Mouse (Mus musculus) brain, adult 2 months (tissue): Measurements from ENCODE around the gene Fignl1.
A peak's percentile ranks its signal among the peaks of the same experiment; 100 is the strongest.

Experiments
- DNase-seq: peaks from one replicate; pipeline ENCODE4 v3.0.0; 2011; ENCODE audit warnings: low read depth, low spot score

The Fignl1 gene

DNA sequence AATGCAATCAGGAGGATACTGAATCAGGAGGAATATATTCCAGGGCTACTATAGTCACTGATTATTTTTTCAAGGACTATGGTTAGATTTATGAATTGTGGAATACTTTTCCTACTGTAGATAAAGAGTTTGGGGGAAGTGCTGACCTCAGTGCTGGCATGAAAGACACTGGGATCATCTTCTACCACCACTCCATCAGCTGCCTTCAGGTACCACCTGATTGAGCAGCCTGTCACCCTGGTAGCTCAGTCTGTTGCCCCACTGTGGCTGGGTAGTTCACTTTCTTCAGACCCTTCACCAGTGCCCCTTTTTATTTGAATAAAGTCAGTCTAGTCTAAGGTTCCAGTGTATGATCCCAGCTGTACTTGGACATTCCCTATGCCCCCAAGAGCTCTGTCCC is 42.0 kb downstream of the Fignl1 start:
- DNase-seq, result no peak

- DNase-seq, result peak; percentile 14
Observed at GRCm38 (mm10) chr11:11766105-11766504, 42.7 kb downstream of the Fignl1 start.

DNA sequence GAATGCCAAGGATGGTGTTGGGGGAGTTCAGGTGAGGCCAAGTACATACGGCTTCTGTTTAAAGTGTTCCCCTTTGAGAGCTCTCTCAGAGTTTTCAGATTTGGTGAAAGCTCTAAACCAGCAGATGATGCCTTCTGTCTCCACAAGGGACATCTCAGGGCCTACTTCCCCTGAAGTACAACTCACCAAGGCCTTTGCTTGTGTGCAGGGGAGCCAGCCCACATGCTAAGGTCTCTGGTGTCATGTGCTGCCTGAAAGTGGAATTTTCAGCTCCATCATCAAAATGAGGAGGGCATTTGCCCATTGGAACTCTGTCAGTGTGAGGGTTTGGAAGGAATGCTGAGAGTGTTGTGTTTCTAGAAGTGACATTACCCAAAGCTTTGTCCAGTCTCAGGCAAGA is 43.3 kb downstream of the Fignl1 start:
- no peak for DNase-seq

DNA sequence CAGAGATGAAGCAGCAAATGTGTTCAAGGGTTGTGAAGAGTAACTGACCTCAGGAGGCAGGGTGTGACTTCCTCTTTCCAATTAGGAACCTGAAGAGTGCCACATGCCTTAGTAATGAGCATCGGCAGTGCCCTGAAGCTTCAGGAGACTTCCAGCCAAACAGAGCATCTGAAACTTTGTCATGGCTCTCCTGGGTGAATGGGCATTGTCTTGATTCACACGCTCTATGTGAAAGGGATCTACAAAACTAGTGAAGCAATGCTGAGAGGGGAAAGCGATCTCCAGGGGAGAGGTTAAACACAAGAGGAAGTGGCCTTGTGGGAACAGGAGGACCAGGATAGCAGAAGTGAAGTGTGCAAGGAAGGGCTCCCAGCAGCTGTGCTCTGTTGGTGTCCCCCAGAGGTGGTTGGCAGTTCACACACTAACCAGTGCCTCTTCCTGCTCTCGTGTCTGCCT is 45.5 kb downstream of the Fignl1 start:
- no peak for DNase-seq

DNA sequence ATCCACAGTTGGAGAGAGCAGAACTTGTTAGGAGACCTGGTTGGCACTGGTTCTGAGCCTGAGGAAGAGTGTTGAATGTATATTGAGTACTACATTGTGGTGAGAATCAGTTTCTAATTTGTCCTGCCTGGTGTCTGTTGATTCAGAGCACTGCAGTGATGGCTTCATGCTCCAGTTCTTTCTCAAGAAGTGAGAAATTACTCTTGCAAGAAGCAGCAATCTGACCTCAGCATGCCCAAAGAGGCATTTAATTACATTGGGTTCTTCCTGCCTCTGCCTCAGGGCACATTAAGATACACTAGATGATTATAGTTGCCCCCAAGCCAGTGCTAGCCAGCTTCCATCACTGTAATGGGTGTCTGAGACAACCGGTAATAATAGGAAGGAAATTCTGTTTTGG is 49.9 kb downstream of the Fignl1 start:
- no peak for DNase-seq

DNA sequence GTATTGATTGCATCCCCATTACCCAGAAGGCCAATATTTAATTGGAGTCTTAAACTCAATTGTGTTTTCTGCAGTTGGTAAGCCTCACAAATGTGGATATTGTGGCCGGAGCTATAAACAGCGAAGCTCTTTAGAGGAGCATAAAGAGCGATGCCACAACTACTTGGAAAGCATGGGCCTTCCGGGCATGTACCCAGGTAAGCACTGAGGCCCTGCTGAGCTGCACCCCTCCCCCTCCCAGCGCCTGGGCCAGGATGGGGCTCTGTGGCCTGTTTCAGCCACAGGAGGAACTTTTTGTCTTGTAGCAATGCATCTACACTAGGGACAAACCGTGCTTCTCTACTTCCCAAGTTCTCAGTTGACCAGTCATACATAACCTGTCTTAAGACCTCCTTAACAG is 50.6 kb downstream of the Fignl1 start:
- no peak for DNase-seq

DNA sequence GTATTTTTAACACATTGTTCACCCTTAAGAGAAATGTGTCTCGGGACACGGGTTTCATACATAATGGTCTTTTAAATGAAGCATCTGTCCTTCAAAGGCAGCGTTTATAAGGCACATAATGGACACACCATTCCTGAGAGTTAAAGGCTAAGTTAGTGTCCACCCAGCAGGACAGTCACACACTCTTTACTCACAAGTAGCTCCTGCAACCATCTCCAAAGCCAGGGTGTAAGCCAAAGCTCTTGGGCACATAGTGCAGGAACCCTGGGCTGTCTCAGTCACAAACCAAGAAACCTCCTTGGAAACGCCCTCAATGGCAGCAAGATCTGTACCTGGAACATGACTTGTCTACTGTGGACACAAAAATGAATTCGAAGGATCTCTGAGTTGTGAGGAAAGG is 55.9 kb downstream of the Fignl1 start:
- no peak for DNase-seq

DNA sequence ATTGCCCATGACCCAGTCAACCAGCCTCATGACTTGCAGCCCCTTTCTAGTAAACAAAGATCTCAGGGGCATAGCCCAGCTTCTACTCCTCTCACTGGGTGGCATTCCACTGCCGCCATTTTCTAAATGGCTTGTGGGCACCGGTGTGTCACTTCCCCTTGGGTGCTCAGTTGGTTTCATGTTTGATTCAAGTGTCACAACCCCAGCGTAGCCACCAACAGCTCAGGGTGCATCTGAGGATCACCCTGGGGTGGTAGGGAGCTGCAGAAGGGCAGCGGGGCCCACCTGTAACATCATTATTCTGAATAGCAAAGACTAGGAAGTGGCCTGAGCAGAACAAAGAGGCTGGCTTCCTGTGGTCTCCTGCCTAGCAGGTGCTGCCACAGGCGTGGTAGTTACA is 57.7 kb downstream of the Fignl1 start:
- no peak for DNase-seq

DNA sequence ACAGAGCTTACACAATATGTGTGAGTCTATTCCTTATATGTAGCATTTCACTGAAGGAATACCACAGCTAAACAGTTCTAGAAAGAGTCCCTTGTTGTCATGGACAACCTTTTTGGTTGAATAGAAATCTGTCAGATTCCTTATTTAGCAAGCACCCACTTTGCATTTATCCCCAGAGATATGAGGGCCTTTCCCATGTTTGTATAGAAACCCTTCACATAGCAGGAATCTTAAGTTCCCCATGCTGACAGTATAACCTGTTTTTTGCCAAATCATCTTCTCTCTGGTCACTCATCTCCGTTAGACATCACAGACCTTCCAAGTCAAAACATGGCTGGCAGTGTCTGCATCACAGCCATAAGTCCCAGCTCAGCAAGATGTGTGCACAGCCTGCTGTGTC is 64.5 kb downstream of the Fignl1 start:
- DNase-seq, result no peak

GRCm38 (mm10) chr11:11742626-11743025 is 66.1 kb downstream of the Fignl1 start:
- no peak for DNase-seq

DNA sequence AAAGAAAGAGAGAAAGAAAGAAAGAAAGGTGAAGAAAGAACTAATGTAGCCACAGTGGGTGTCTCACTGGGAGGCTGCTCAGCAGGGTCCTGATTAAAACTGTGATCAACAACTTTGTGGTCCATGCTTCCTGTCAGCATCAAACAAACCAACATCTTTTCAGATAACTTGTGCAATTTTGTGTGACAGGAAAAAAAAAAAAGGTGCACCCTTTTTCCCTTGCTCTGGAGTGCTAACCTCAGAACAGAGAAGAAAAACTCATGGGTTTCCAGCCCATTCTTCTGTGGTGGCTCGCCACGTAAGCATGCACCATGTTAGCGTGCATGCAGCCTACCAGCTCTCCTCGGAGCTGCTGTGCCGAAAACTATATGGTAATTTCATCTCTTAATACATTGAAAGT is 67.2 kb downstream of the Fignl1 start:
- DNase-seq, result no peak

DNA sequence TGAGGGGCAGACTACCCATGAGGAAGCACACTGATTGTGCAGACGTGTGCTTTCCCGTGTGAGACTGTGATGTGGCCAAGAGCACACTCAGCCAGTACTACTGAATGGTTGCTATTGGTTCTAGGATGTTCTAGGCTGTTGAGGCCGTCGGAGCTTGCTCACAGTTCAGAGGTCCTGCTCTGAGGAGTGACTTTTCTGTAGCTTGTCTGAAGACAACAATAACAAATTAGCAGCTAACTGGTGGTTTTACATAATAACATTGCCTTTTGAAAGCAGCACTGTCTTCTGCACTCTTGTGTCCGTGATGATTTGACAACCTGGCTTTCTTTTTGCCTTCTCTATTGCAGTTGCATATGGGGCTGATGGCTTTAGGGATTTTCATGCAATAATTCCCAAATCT is 68.2 kb downstream of the Fignl1 start:
- no peak for DNase-seq

DNA sequence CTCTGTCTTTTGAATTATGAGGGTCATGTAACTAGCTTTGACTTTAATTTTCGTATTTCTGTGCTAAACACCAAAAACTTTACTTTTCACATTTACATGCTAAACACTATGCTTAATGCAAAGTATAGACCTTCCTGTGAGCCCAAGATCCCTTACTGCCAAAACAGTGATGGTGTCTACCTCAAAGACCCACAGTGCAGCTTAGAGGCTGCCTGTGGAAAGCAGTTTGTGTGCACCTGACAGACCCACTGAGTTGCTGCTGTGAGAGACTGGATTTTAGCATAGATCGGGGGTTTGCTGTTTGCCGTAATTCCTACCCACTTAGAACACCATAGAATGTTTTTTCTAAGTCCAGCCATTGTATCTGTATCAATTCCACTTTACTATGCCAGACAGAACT is 69.7 kb downstream of the Fignl1 start:
- no peak for DNase-seq

DNA sequence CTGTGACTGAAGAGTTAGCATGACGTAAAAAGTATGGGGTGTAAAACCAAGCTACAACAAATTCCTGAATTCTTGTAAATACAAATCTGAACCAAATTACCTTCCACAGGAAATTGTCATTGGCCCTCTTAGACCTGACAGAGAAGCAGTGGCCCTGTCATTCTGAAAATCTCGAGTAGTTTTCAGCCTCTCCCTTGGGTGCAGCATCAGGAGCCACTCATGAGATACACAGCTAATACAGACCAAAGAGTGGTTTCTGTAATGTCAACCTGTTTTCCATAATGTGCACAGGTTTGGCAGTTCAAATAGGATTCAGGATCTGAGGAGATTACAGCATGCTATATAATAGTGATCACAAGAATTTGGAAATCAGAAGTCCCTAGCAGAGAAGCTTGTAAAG is 71.2 kb downstream of the Fignl1 start:
- DNase-seq, result no peak
